Mouse (Mus musculus) heart, embryonic 15.5 days (tissue): ENCODE results near the gene Ambra1. TPM values are rescaled to one million over a fixed set of nuclear protein-coding genes. Genes with fewer than 3 reads are reported as not detected.

Source experiments
- ATAC-seq: fragments of 200-750 bp; cut with Nextera tagmentation; replicated peaks from 2 replicates; pipeline ENCODE4 v1.8.0; 2017; ENCODE audit warnings: low read depth, moderate TSS enrichment; ENCODE audit not compliant: insufficient number of reproducible peaks, insufficient read depth, low FRiP score
- H3K27ac ChIP-seq: fragments of 300-500 bp; sonication (generic); 2 replicates; pipeline ENCODE4 v1.5.1; 2015; ENCODE audit warnings: mild to moderate bottlenecking, inconsistent platforms
- H3K27me3 ChIP-seq: fragments of 300-500 bp; sonication (generic); 2 replicates; pipeline ENCODE4 v1.6.1; 2015; ENCODE audit warnings: inconsistent platforms
- H3K36me3 ChIP-seq: fragments of 300-500 bp; sonication (generic); 2 replicates; pipeline ENCODE4 v1.6.1; 2015; ENCODE audit warnings: mild to moderate bottlenecking, inconsistent platforms
- H3K4me1 ChIP-seq: fragments of 300-500 bp; sonication (generic); replicated peaks from 2 replicates; pipeline ENCODE4 v1.6.1; 2015; ENCODE audit warnings: inconsistent platforms
- H3K4me2 ChIP-seq: fragments of 300-500 bp; sonication (generic); 2 replicates; pipeline ENCODE4 v1.6.1; 2015; ENCODE audit warnings: inconsistent platforms, mild to moderate bottlenecking, moderate library complexity
- H3K4me3 ChIP-seq: fragments of 300-500 bp; sonication (generic); 2 replicates; pipeline ENCODE4 v1.5.1; 2015; ENCODE audit warnings: mild to moderate bottlenecking, inconsistent platforms
- H3K9ac ChIP-seq: fragments of 300-500 bp; sonication (generic); 2 replicates; pipeline ENCODE4 v1.6.1; 2015; ENCODE audit warnings: mild to moderate bottlenecking, inconsistent platforms
- H3K9me3 ChIP-seq: fragments of 300-500 bp; sonication (generic); replicated peaks from 2 replicates; pipeline ENCODE4 v1.6.1; 2016; ENCODE audit warnings: inconsistent platforms
- WGBS: fragments of 180-500 bp; shearing (Covaris S2); methylation state at CpG from one replicate; pipeline ENCODE4 v1.1.7; 2015; ENCODE audit warnings: mixed read lengths; 5-methylcytosine and 5-hydroxymethylcytosine counted together
- microRNA-seq: library from miRNA; unstranded; fragments of <30 nt; microRNA quantifications from one replicate; pipeline ENCODE4, GENCODE M21; 2016
- polyA plus RNA-seq: library from polyadenylated mRNA; unstranded; fragments of >200 nt; fragmentation: Nextera tagmentation; extraction: Ambion mirVana; gene quantifications from 2 replicates; pipeline ENCODE4 v1.2.1, GENCODE M21; 2015

Gene Ambra1
- polyA plus RNA-seq, 1 experiment from 2014 or later, result 8.6 TPM

DNA sequence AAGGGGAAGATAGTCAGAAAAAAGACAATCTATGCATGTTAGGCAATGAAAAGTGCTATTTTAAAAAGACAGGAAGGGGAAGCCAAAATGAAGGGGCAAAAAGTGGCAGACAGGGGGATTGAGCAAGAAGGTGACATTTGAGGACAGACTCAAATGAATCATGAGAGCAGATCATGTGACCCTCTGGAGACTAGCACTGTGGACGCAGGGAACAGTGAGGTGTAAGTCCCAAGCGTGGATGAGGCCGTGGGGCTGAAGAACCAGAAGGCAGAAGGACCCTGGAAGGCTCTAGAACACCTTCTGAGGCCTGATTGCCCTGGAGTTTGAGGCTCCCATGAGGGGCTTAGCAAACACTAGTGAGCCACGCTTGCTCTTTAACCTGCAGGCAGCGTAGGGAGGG is 236.4 kb downstream of the Ambra1 start:
- Histone ChIP-seq H3K4me3 (no peak overlapping the region), H3K36me3 (no peaks in the 10 kb centered on the region), H3K4me2 (no peak overlapping the region), H3K9ac (no peak overlapping the region), H3K9me3 (no peaks in the 10 kb centered on the region), H3K27me3 (no peaks in the 10 kb centered on the region), H3K27ac (no peak overlapping the region), H3K4me1 (peaks cover 52% of the 10 kb centered on the region)
- 69% methylated on average over 5 of the region's 5 CpGs for WGBS
- no peak for ATAC-seq

DNA sequence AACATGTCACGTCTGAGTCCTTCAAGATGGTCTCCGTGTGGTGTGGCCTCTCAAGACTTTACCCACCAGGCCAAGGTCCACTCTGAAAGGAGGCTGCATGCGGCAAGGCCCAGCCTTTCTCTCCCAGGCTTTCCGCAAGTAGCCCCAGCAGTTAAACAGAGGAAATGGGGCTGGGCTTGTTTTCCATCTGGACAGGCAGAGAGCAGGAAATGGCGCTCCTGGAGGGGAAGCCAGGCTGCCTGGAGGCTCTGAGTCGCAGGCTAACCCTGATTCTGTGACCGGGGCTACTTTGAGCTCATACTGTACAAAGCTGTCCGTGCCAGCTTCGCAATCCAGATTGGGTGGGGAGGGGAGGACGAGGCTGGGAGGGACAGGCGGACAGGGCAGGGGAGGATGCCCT is 238.0 kb downstream of the Ambra1 start:
- no peak overlapping the region for H3K4me2 ChIP-seq
- no peak for ATAC-seq
- no peaks in the 10 kb centered on the region for H3K36me3 ChIP-seq
- no peak overlapping the region for H3K4me3 ChIP-seq
- WGBS, result 56% methylated on average over 11 of the region's 11 CpGs
- peaks cover 49% of the 10 kb centered on the region for H3K4me1 ChIP-seq
- no peak overlapping the region for H3K9ac ChIP-seq
- no peaks in the 10 kb centered on the region for H3K27me3 ChIP-seq
- no peaks in the 10 kb centered on the region for H3K9me3 ChIP-seq
- H3K27ac ChIP-seq, result peak overlapping the region; percentile 73

Small RNA genes lying within 50 kb of the gene (microRNA-seq; reads per million reads assigned to microRNA genes)
- not detected for gene Mir6999

Other genes with a start within 250 kb of the Ambra1 start
- gene Ckap5, start 203.4 kb upstream of the Ambra1 start, polyA plus RNA-seq, result 59.9 and 65.8 TPM in 2 replicates
- gene F2, start 93.7 kb upstream of the Ambra1 start, polyA plus RNA-seq, result 0.31 and 2.9 TPM in 2 replicates
- gene Zfp408, start 80.3 kb upstream of the Ambra1 start, polyA plus RNA-seq, result 6.6 and 7.6 TPM in 2 replicates
- gene Arhgap1, start 80.3 kb upstream of the Ambra1 start, polyA plus RNA-seq, result 105 and 129 TPM in 2 replicates
- 21.6 and 26.3 TPM in 2 replicates for gene Atg13, start 19.6 kb upstream of the Ambra1 start, polyA plus RNA-seq
- gene Harbi1, start 19.3 kb upstream of the Ambra1 start, polyA plus RNA-seq, result 12.1 and 12.2 TPM in 2 replicates
- gene Chrm4, start 197.1 kb downstream of the Ambra1 start, polyA plus RNA-seq, result not detected in 2 replicates
- 293 and 372 TPM in 2 replicates for gene Mdk, start 202.2 kb downstream of the Ambra1 start, polyA plus RNA-seq
- 1.7 and 2.2 TPM in 2 replicates for gene Gm9821, start 215.6 kb downstream of the Ambra1 start, polyA plus RNA-seq
- gene Dgkz, start 245.7 kb downstream of the Ambra1 start, polyA plus RNA-seq, result 26.6 and 48.2 TPM in 2 replicates